Mouse (Mus musculus) limb, embryonic 11.5 days (tissue): ENCODE data around the gene H2afy2. TPM values are rescaled to one million over a fixed set of nuclear protein-coding genes. Genes with fewer than 3 reads are reported as not detected.

Source experiments
- ATAC-seq: fragments of 200-750 bp; cut with Nextera tagmentation; 2 replicates; pipeline ENCODE4 v1.8.0; 2017; ENCODE audit warnings: low read depth; ENCODE audit not compliant: insufficient number of reproducible peaks, low FRiP score, low TSS enrichment
- DNase-seq: peaks from one replicate; pipeline ENCODE4 v3.0.0-alpha.2; 2015; ENCODE audit warnings: low spot score
- H3K27ac ChIP-seq: fragments of 300-500 bp; sonication (generic); replicated peaks from 2 replicates; pipeline ENCODE4 v1.5.1; 2014; ENCODE audit warnings: low read depth, mild to moderate bottlenecking, low read length
- H3K27me3 ChIP-seq: fragments of 300-500 bp; sonication (generic); 2 replicates; pipeline ENCODE4 v1.6.1; 2014; ENCODE audit warnings: mild to moderate bottlenecking, low read length, mixed read lengths; ENCODE audit not compliant: control insufficient read depth, insufficient read depth
- H3K36me3 ChIP-seq: fragments of 300-500 bp; sonication (generic); 2 replicates; pipeline ENCODE4 v1.6.1; 2014; ENCODE audit warnings: mild to moderate bottlenecking, low read length, moderate library complexity, mixed read lengths; ENCODE audit not compliant: control insufficient read depth, insufficient read depth
- H3K4me1 ChIP-seq: fragments of 300-500 bp; sonication (generic); 2 replicates; pipeline ENCODE4 v1.6.1; 2014; ENCODE audit warnings: low read length, mixed read lengths; ENCODE audit not compliant: control insufficient read depth, insufficient read depth
- H3K4me2 ChIP-seq: fragments of 300-500 bp; sonication (generic); 2 replicates; pipeline ENCODE4 v1.6.1; 2014; ENCODE audit warnings: low read depth, mild to moderate bottlenecking, moderate library complexity; ENCODE audit not compliant: severe bottlenecking
- H3K4me3 ChIP-seq: fragments of 300-500 bp; sonication (generic); 2 replicates; pipeline ENCODE4 v1.5.1; 2014; ENCODE audit warnings: low read depth, low read length
- H3K9ac ChIP-seq: fragments of 300-500 bp; sonication (generic); 2 replicates; pipeline ENCODE4 v1.6.1; 2014; ENCODE audit warnings: mild to moderate bottlenecking, low read length
- H3K9me3 ChIP-seq: fragments of 300-500 bp; sonication (generic); 2 replicates; pipeline ENCODE4 v1.6.1; 2016; ENCODE audit warnings: low read length; ENCODE audit not compliant: control insufficient read depth
- WGBS: fragments of 180-500 bp; shearing (Covaris S2); extraction: QIAGEN DNeasy Blood & Tissue Kit; methylation state at CpG from one replicate; pipeline ENCODE4 v1.1.7; 2014; 5-methylcytosine and 5-hydroxymethylcytosine counted together
- polyA plus RNA-seq: library from polyadenylated mRNA; unstranded; fragments of >200 nt; fragmentation: Nextera tagmentation; extraction: Ambion mirVana; gene quantifications from 2 replicates; pipeline ENCODE4 v1.2.1, GENCODE M21; 2014

Gene H2afy2
- polyA plus RNA-seq, 1 experiment from 2014 or later = 249 TPM

DNA sequence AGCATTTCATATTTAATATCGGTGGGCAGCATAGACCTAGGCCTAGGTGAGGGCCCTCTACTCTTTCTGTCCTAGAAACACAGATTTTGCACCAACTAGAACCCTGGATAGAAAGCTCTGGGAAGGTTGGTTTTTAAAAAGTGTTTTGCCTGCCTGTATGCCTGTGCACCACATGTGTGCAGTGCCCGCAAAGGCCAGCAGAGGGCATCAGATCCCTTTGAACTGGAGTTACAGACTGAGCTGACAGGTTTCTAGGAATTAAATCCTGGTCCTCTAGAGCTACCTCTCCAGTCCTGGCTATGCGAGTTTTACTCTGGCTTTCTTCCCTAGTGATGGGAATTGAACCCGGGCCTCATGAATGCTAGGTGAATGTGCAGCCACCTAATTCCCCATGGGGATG is 38.8 kb downstream of the H2afy2 start:
- DNase-seq (peak; percentile 67), ATAC-seq (no peak)
- no peaks in the 10 kb centered on the region for H3K4me1 ChIP-seq
- H3K9ac ChIP-seq = no peak overlapping the region
- H3K27me3 ChIP-seq = no peaks in the 10 kb centered on the region
- peaks cover 2% of the 10 kb centered on the region; the same call in 1 of the 2 replicates for H3K9me3 ChIP-seq
- no peak overlapping the region for H3K4me3 ChIP-seq
- H3K4me2 ChIP-seq = no peak overlapping the region
- no peak overlapping the region for H3K27ac ChIP-seq
- WGBS = 87% methylated on average over 4 of the region's 4 CpGs
- H3K36me3 ChIP-seq = peaks cover 35% of the 10 kb centered on the region

DNA sequence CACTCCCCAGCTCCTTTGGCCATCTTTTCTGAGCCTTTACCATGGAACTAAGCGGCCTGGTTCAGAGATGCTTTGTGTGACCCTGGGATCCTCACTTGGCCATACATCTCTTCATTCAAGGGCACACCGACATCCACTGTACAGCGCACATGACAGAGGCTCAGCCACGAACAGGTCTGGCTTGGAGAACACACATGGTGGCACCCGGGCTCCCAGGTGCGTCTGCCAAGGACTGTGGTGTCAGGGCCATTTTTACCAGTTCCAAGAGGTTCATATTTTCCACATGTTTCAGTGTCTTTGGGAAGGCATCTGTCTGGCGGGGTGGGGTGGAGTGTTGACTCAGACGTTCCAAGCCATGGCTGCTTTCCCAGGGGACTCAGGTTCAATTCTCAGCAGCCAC is 41.6 kb downstream of the H2afy2 start:
- ATAC-seq = no peak
- Histone ChIP-seq H3K4me2 (no peak overlapping the region), H3K27me3 (no peaks in the 10 kb centered on the region), H3K4me1 (no peaks in the 10 kb centered on the region), H3K9me3 (peaks cover 2% of the 10 kb centered on the region; the same call in 1 of the 2 replicates), H3K36me3 (peaks cover 34% of the 10 kb centered on the region), H3K27ac (no peak overlapping the region), H3K9ac (no peak overlapping the region), H3K4me3 (no peak overlapping the region)
- DNase-seq = no peak
- 96% methylated on average over 8 of the region's 8 CpGs for WGBS

DNA sequence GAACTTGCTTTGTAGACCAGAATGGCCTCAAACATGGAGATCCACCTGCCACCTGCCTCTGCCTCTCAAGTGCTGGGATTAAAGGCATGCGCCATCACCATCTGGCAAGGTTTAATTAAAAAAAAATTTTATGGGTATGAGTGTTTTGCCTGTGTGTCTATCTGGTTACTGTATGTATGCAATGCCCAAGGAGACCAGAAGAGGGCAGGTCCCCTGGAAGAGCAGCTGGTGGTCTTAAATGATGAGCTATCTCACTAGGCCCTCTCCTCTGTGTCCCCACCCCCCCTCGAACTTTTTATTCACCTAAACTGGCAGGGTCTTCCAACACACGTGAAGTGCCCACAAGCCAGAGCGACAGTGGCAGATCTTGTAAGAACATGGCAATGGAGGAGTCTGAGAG is 42.1 kb downstream of the H2afy2 start:
- no peak overlapping the region for H3K9ac ChIP-seq
- DNase-seq = no peak
- no peak overlapping the region for H3K4me2 ChIP-seq
- H3K27ac ChIP-seq = no peak overlapping the region
- H3K4me1 ChIP-seq = no peaks in the 10 kb centered on the region
- no peak overlapping the region for H3K4me3 ChIP-seq
- WGBS = 84% methylated on average over 4 of the region's 4 CpGs
- H3K27me3 ChIP-seq = no peaks in the 10 kb centered on the region
- H3K9me3 ChIP-seq = peaks cover 2% of the 10 kb centered on the region; the same call in 1 of the 2 replicates
- peaks cover 29% of the 10 kb centered on the region for H3K36me3 ChIP-seq
- ATAC-seq = no peak

DNA sequence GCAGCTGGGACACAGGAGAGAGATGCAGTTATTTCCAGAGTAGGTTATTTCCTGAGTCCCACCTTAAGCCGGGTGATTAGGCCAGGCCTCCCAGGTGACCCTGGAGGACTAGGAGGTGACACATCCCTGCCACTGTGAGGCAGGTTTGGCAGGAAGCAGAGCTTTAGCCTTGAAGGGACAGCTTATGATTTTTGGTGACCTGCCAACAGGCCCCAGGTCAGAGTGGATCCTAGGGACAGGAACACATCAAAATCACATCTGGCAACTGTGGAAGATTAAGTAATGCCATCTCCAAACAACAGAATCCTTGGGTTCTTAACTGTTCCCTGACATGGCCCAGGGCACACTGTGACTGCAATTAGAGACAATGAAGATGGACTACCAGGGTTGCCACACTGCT is 42.6 kb downstream of the H2afy2 start:
- DNase-seq (no peak), ATAC-seq (no peak)
- H3K27me3 ChIP-seq = no peaks in the 10 kb centered on the region
- no peak overlapping the region for H3K4me2 ChIP-seq
- H3K9me3 ChIP-seq = 0 out of 2 replicates have a peak, but pooled peaks cover 2% of the 10 kb centered on the region
- 85% methylated on average over 1 of the region's 1 CpGs for WGBS
- H3K27ac ChIP-seq = no peak overlapping the region
- H3K9ac ChIP-seq = no peak overlapping the region
- H3K4me1 ChIP-seq = no peaks in the 10 kb centered on the region
- H3K36me3 ChIP-seq = peaks cover 27% of the 10 kb centered on the region
- no peak overlapping the region for H3K4me3 ChIP-seq

DNA sequence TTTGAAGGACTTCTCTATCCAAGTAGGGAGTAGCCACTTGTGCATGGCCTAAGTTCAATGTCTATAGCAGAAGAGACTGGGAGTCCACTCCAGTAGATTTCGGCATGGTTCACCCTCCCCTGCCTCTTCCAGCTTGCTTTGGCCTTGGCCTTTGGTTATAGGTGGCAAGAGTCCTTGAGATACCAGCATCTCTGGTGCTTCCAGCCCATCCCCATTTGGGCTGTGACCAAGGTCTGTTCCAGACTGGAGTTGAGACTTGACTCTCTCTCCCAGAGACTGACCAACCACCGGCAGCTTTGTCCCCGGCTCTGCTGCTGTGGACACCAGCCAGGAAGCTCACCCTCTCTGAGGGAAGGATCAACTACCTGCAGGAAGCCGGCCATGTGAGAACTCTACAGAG is 45.8 kb downstream of the H2afy2 start:
- Histone ChIP-seq H3K4me1 (no peaks in the 10 kb centered on the region), H3K9ac (no peak overlapping the region), H3K36me3 (peaks cover 13% of the 10 kb centered on the region; the same call in 1 of the 2 replicates), H3K27ac (no peak overlapping the region), H3K27me3 (no peaks in the 10 kb centered on the region), H3K9me3 (no peaks in the 10 kb centered on the region), H3K4me3 (no peak overlapping the region), H3K4me2 (no peak overlapping the region)
- no peak for DNase-seq
- ATAC-seq = no peak
- 95% methylated on average over 4 of the region's 4 CpGs for WGBS

DNA sequence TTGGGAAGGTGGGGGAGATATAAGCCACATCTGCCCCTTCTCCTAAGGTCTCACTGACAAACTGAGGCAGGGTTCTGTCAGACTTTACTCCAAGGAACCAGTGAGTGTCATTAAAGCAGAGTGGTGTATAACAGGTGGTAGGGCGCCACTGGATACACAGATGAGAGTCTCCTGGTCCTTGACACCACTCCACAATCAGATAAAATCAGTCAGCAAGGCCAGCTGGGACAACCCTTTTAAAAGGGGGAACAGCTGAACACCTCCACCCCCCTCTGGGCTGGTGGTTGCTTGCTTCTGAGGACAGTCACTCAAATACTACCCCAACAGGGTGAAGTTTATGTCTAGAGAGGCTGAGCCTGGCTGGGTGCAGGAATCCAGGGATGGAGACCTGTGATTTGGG is 46.4 kb downstream of the H2afy2 start:
- H3K4me1 ChIP-seq = no peaks in the 10 kb centered on the region
- WGBS = 95% methylated on average over 1 of the region's 1 CpGs
- no peak overlapping the region for H3K27ac ChIP-seq
- peaks cover 13% of the 10 kb centered on the region; the same call in 1 of the 2 replicates for H3K36me3 ChIP-seq
- H3K27me3 ChIP-seq = no peaks in the 10 kb centered on the region
- H3K9ac ChIP-seq = no peak overlapping the region
- no peaks in the 10 kb centered on the region for H3K9me3 ChIP-seq
- H3K4me3 ChIP-seq = no peak overlapping the region
- no peak for DNase-seq
- no peak for ATAC-seq
- H3K4me2 ChIP-seq = no peak overlapping the region

DNA sequence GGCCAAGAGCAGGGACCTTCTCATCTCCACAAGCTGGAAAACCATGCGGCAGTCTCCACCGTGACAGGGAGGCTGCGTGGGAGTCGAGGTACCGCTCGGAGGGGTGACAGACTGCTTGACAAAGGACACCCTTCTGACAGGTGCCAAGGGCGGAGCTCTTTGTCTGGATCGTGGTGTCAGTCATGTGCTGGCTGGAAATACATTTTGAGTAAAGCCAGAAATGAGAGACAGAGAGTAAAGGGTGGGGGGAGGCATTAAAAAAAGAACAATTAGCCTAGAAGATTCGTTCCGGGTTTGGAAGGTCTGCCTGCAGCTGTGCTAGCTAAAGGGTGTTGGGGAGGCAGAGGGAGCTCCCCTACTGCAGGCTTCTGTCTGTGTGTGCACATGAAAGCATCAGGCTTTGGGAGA is 47.3 kb downstream of the H2afy2 start:
- Histone ChIP-seq H3K27ac (no peak overlapping the region), H3K4me3 (no peak overlapping the region), H3K36me3 (peaks cover 9% of the 10 kb centered on the region; the same call in 1 of the 2 replicates), H3K4me2 (no peak overlapping the region), H3K9ac (no peak overlapping the region), H3K27me3 (no peaks in the 10 kb centered on the region), H3K9me3 (no peaks in the 10 kb centered on the region), H3K4me1 (no peaks in the 10 kb centered on the region)
- ATAC-seq = no peak
- no peak for DNase-seq
- WGBS = 81% methylated on average over 10 of the region's 10 CpGs

DNA sequence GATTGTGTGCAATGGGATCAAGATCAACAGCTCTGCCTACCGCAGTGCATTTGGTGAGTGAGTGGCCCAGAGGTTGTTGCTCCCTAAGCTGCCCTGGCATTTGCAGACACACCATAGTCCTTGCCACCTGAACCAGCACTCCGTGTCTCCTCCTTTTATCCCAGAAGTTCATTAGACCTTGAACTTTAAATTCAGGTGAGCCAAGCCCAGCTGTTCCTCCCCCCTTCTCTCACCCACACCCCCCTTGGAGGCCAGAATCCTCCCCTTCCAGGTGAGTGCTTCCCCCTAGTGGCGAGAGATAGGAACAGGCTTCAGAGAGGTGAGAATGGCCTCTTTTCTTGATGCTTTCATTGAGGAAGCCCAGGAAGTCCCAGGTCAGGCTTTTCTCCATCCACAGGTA is 49.6 kb downstream of the H2afy2 start:
- Histone ChIP-seq H3K27me3 (no peaks in the 10 kb centered on the region), H3K4me2 (no peak overlapping the region), H3K36me3 (peaks cover 2% of the 10 kb centered on the region; the same call in 1 of the 2 replicates), H3K9me3 (no peaks in the 10 kb centered on the region), H3K4me1 (no peaks in the 10 kb centered on the region), H3K27ac (no peak overlapping the region), H3K4me3 (no peak overlapping the region), H3K9ac (no peak overlapping the region)
- DNase-seq = peak; percentile 42
- 43% methylated on average over 3 of the region's 3 CpGs for WGBS
- no peak for ATAC-seq

DNA sequence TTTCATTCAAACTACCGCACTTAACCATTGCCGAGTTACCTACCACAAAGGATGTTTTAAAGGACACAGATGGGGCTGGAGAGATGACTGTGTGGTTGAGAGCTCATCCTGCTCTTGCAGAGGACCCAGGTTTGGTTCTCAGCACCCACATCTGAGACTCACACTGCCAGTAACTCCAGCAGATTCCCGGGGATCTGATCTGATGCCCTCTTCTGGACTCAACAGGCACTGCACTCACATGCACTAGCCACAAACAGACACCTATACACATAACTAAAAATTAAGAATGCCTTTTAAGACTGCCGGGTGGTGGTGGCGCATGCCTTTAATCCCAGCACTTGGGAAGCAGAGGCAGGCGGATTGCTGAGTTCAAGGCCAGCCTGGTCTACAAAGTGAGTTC is 53.8 kb downstream of the H2afy2 start:
- H3K36me3 ChIP-seq = no peaks in the 10 kb centered on the region
- 95% methylated on average over 6 of the region's 6 CpGs for WGBS
- H3K4me3 ChIP-seq = no peak overlapping the region
- H3K4me2 ChIP-seq = no peak overlapping the region
- no peak overlapping the region for H3K9ac ChIP-seq
- H3K27me3 ChIP-seq = no peaks in the 10 kb centered on the region
- ATAC-seq = no peak
- no peaks in the 10 kb centered on the region for H3K4me1 ChIP-seq
- no peak overlapping the region for H3K27ac ChIP-seq
- no peaks in the 10 kb centered on the region for H3K9me3 ChIP-seq
- DNase-seq = no peak
